Mouse (Mus musculus): Measurements from ENCODE around the gene Olfr418. TPM values are rescaled to one million over a fixed set of nuclear protein-coding genes. Genes with fewer than 3 reads are reported as not detected.
A peak's percentile ranks its signal among the peaks of the same experiment; 100 is the strongest.
"Not testable (repeated sequence)": the region's sequence is repeated elsewhere in the genome, so short reads cannot be mapped to it uniquely, and the experiment has no call there.

Olfr418 gene
- polyA plus RNA-seq (2016; fragmentation: Nextera tagmentation; extraction: Ambion mirVana), result not detected in 2 replicates

- Histone ChIP-seq H3K4me1 (no peaks in the 10 kb centered on the region), H3K27ac (no peak within 1 kb of the TSS)
- no peak for ATAC-seq (ENCODE audit: low FRiP score, low read depth)
These were observed at the start of gene Olfr418 for GRCm38 (mm10) chr1:173265701-173266100. Gene Olfr418 (plus strand): TSS chr1:173266001.

DNA sequence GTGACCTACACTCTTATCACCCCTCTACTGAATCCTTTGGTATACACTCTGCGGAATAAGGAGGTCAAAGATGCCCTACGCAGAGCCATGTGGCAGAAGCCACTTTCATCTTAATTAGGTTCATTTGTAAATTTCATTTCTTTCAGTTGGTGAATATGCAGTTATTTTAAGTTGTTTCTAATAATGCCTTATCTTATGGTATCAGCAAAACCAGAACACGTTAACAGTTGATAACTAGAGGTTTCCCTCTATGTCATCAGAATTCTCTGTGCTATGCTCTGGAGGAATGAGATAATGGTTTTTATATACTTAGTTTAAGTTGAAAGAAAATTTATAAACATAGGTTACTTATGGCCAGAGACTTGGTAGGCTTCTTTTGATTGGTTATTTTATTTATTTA, 49.3 kb upstream of the Olfr418 start:
- ATAC-seq (ENCODE audit: low FRiP score, low read depth), result no peak
- no peaks in the 10 kb centered on the region for H3K27me3 ChIP-seq (replicated peaks)
- 90% methylated on average over 3 of the region's 3 CpGs for WGBS
- H3K36me3 ChIP-seq, result no peaks in the 10 kb centered on the region
- H3K27ac ChIP-seq, result no peak overlapping the region
- no peak overlapping the region for H3K4me2 ChIP-seq (replicated peaks)
- no peak overlapping the region for H3K4me3 ChIP-seq
- no peaks in the 10 kb centered on the region for H3K9me3 ChIP-seq
- no peak overlapping the region for H3K9ac ChIP-seq
- no peaks in the 10 kb centered on the region for H3K4me1 ChIP-seq

More at GRCm38 (mm10) chr1:173265701-173266100, at the start of gene Olfr418:
- Histone ChIP-seq H3K9ac (no peak within 1 kb of the TSS), H3K27me3 (replicated peaks) (no peaks in the 10 kb centered on the region), H3K4me3 (no peak within 1 kb of the TSS), H3K4me2 (replicated peaks) (no peak within 1 kb of the TSS), H3K36me3 (no peaks in the 10 kb centered on the region), H3K9me3 (no peaks in the 10 kb centered on the region)

DNA sequence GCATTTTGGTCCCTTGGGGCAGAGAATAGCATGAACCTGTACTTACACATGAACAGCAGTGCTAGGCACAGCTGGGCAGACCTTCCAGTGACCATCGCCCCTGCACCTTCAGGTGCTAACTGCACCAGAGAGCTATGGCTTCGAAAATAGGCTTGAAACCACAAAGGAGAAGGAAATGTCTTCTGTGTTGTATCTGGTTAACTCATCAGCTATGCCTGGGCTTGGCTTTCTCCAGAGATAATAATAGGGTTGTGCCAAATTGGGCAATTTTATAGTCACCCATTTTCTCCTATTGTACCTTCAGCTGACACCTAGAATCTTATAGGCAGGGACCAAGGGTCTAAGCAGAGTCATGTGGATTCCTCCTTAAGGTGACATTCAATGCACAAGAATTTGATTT, 38.7 kb upstream of the Olfr418 start, which contains the start of gene Fcer1a:
Gene Fcer1a, minus strand, starts transcription at position 134 of the 400 bp plus-strand sequence.
- no peak within 1 kb of the TSS for H3K4me2 ChIP-seq (replicated peaks)
- H3K9me3 ChIP-seq, result no peaks in the 10 kb centered on the region
- H3K27ac ChIP-seq, result no peak within 1 kb of the TSS
- H3K4me1 ChIP-seq, result no peaks in the 10 kb centered on the region
- 91% methylated on average over 2 of the region's 2 CpGs for WGBS
- ATAC-seq (ENCODE audit: low FRiP score, low read depth), result no peak
- H3K9ac ChIP-seq, result no peak within 1 kb of the TSS
- H3K36me3 ChIP-seq, result no peaks in the 10 kb centered on the region
- no peaks in the 10 kb centered on the region for H3K27me3 ChIP-seq (replicated peaks)
- no peak within 1 kb of the TSS for H3K4me3 ChIP-seq

DNA sequence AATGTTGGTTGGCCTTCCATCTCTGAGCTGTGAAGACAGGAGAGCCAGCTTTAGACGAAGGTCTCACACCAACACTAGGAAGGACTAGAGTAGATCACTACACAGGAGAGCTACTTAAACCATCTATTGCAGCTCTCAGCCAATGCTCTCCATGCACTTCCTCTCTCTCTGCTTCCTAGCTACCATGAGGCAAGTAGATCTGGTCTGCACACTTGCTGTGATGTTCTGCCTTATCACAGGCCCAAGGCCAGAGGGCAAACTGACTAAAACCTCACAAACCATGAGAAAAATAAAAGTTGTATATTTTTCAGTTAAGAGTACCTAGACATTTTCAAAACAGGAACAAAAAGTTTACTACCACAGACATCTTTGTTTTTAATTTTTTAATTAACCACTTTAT, 28.8 kb upstream of the Olfr418 start:
- not testable (repeated sequence) for H3K4me2 ChIP-seq (replicated peaks); H3K9ac ChIP-seq; ATAC-seq (ENCODE audit: low FRiP score, low read depth); H3K4me3 ChIP-seq; H3K4me1 ChIP-seq; H3K27ac ChIP-seq; H3K36me3 ChIP-seq; H3K27me3 ChIP-seq (replicated peaks); H3K9me3 ChIP-seq
- WGBS, result 94% methylated on average over 1 of the region's 1 CpGs

DNA sequence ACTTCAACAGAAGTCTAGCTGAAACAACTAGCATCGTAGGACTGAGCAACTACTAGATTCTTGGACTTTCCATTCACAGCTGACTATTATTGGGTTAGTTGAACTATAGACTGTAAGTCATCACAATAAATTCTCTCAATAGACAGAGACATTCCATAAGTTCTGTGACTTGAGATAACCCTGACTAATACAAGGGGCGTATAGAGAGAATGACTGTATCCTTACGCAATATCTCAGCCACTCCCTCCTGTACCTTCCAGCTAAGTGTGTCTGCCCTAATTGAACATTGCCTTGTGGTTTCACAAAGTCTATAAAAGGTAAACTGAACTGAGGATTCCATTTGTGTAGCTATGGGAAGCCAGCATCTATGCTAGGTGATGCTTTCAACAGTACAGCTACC, 15.9 kb upstream of the Olfr418 start:
- Histone ChIP-seq H3K9ac (no peak overlapping the region), H3K4me1 (no peaks in the 10 kb centered on the region), H3K9me3 (no peaks in the 10 kb centered on the region), H3K4me2 (replicated peaks) (no peak overlapping the region), H3K27me3 (replicated peaks) (no peaks in the 10 kb centered on the region), H3K27ac (no peak overlapping the region), H3K36me3 (no peaks in the 10 kb centered on the region), H3K4me3 (no peak overlapping the region)
- ATAC-seq (ENCODE audit: low FRiP score, low read depth), result no peak
- 95% methylated on average over 3 of the region's 3 CpGs for WGBS

DNA sequence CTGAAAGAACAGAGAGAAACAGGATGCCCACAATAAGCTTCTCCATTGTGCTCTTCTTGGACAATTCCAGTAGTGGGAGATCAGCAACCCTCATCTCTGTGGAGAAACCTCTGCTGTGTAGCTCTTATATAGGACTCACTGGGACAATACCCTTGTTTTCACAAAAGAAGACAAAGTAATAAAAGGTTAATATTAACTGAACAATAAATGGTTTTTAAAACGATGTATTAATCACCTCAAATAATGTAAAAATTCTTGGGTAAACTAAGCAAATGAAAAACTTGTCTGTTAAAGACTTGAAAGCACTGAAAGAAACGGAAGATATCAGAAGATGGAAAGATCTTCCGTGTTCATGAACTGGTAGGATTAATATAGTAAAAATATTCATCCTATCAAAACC, 11.9 kb downstream of the Olfr418 start, which contains the start of gene Mptx2:
Gene Mptx2, minus strand, starts transcription at position 101 of the 400 bp plus-strand sequence.
- Histone ChIP-seq H3K36me3 (no peaks in the 10 kb centered on the region), H3K4me3 (no peak within 1 kb of the TSS), H3K9ac (no peak within 1 kb of the TSS), H3K27ac (no peak within 1 kb of the TSS), H3K9me3 (no peaks in the 10 kb centered on the region), H3K4me2 (replicated peaks) (no peak within 1 kb of the TSS), H3K27me3 (replicated peaks) (no peaks in the 10 kb centered on the region), H3K4me1 (no peaks in the 10 kb centered on the region)
- no peak for ATAC-seq (ENCODE audit: low FRiP score, low read depth)
- 78% methylated on average over 3 of the region's 3 CpGs for WGBS

GRCm38 (mm10) chr1:173302795-173303194, 37.0 kb downstream of the Olfr418 start:
- not testable (repeated sequence) for H3K36me3 ChIP-seq
- 60% methylated on average over 3 of the region's 3 CpGs for WGBS

DNA sequence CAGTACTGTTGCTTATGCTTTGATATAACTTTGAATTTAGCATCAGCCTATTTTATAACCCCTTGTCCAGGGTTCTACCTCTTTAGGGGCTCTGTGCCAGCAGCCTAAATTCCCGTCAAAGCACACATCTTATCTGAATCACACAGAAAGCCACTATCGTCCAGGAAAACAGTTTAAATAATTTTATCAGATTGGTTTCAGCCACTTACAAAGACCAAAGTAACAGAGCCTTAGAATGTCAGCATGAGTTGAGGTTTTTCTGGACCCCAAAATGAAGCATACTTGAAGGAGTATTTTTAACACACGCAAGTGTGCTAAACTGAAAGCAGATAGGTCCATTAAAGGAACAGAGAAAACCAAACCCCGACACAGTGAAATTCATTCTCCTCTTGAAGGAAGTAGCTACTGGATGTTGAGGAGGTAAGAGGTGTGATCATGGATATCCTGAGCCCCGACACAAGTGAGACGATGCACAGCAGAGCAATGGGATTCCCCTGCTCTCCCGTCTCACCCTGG, 47.8 kb downstream of the Olfr418 start:
- H3K9ac ChIP-seq; ATAC-seq (ENCODE audit: low FRiP score, low read depth); H3K4me2 ChIP-seq (replicated peaks); H3K36me3 ChIP-seq; H3K9me3 ChIP-seq; H3K27ac ChIP-seq; H3K27me3 ChIP-seq (replicated peaks); H3K4me3 ChIP-seq; H3K4me1 ChIP-seq: not testable (repeated sequence)
- 90% methylated on average over 7 of the region's 7 CpGs for WGBS

More at GRCm38 (mm10) chr1:173302795-173303194, 37.0 kb downstream of the Olfr418 start:
- not testable (repeated sequence) for H3K9me3 ChIP-seq; H3K4me3 ChIP-seq; H3K4me1 ChIP-seq; H3K27me3 ChIP-seq (replicated peaks); H3K4me2 ChIP-seq (replicated peaks); H3K9ac ChIP-seq; H3K27ac ChIP-seq; ATAC-seq (ENCODE audit: low FRiP score, low read depth)

DNA sequence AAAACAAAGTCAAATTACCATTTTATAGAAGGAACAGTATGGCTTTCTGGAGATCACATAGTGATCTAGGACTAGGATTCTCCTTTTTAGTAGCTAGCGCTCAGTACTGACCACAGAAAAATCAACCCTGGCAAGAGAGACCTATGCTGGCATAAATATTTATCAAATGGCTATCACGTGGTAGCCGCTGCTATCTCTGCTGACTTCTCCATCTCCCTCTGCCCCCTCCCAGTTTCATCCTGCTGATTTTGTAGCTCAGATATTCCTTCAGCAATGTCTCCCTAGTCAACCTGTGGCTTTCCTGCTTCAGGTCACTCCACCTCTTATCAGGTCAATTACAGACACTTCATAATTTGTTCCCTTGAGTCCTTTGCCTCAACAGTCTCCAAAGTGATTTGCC, 49.9 kb downstream of the Olfr418 start:
- WGBS, result 96% methylated on average over 3 of the region's 3 CpGs

DNA sequence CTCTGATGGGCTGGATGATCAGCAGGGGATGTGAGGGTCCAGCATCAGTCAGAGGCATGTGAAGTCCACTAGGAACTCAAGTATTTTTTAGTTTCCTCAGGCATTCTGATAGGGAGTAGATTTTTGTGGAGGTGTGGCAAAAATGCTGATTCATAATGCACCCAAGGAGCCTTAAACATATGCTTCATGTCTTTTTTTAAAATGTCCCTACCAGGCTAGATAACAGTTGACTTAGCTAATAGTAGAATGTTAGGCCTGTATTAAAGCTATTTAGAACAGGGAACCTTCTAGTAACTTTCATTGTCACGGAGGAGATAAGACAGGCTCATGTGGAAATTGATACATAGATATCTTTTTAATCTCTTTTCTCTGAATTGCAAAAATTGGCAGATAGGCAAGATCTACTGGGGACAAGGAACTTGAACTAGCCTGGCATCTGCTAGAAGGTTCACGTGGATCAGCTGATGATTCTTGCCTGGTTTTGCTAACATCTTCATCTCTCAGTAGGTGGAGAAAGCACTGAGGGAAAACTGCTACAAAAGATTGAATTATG, 52.2 kb downstream of the Olfr418 start:
- H3K4me3 ChIP-seq, result no peak overlapping the region
- WGBS, result 92% methylated on average over 2 of the region's 2 CpGs
- H3K36me3 ChIP-seq, result no peaks in the 10 kb centered on the region
- H3K4me1 ChIP-seq, result peaks cover 6% of the 10 kb centered on the region; the same call in 1 of the 2 replicates
- H3K27ac ChIP-seq, result no peak overlapping the region
- ATAC-seq (ENCODE audit: low FRiP score, low read depth), result no peak
- H3K9me3 ChIP-seq, result no peaks in the 10 kb centered on the region
- H3K9ac ChIP-seq, result no peak overlapping the region
- no peaks in the 10 kb centered on the region for H3K27me3 ChIP-seq (replicated peaks)
- no peak overlapping the region for H3K4me2 ChIP-seq (replicated peaks)

More for the DNA sequence above, 49.9 kb downstream of the Olfr418 start:
- H3K9me3 ChIP-seq, result no peaks in the 10 kb centered on the region
- H3K4me1 ChIP-seq, result no peaks in the 10 kb centered on the region
- H3K9ac ChIP-seq, result no peak overlapping the region
- H3K36me3 ChIP-seq, result no peaks in the 10 kb centered on the region
- H3K27ac ChIP-seq, result no peak overlapping the region
- no peak overlapping the region for H3K4me3 ChIP-seq
- no peak for ATAC-seq (ENCODE audit: low FRiP score, low read depth)
- H3K27me3 ChIP-seq (replicated peaks), result no peaks in the 10 kb centered on the region
- no peak overlapping the region for H3K4me2 ChIP-seq (replicated peaks)

GRCm38 (mm10) chr1:173321593-173322248, 55.9 kb downstream of the Olfr418 start:
- Histone ChIP-seq H3K36me3 (no peaks in the 10 kb centered on the region), H3K27ac (no peak overlapping the region), H3K4me1 (peaks cover 6% of the 10 kb centered on the region; the same call in 1 of the 2 replicates), H3K4me2 (replicated peaks) (no peak overlapping the region), H3K9ac (no peak overlapping the region), H3K27me3 (replicated peaks) (no peaks in the 10 kb centered on the region), H3K4me3 (no peak overlapping the region), H3K9me3 (no peaks in the 10 kb centered on the region)
- ATAC-seq (ENCODE audit: low FRiP score, low read depth), result peak; percentile 59; the same call in 1 of the 2 replicates
- WGBS, result 42% methylated on average over 8 of the region's 8 CpGs

DNA sequence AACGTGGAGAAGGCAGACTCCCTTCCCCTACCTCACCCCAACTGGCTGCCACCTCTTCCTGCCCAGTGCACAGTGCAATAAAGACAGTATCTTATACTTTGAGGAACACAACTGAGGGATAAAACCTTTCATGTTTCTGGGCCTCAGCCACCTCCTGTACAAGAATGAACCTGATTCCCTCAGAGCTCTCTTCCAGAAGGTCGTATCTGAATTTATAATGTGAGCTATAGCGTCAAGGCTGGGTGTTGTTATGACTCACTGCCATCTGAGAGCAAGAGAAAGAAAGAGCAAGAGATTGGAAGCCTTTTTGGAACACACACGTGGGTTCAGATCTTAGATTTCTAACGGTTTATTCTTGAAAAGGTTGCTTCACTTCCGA, 56.4 kb downstream of the Olfr418 start:
- 67% methylated on average over 6 of the region's 6 CpGs for WGBS
- Histone ChIP-seq H3K4me2 (replicated peaks) (no peak overlapping the region), H3K9ac (no peak overlapping the region), H3K27me3 (replicated peaks) (no peaks in the 10 kb centered on the region), H3K27ac (no peak overlapping the region), H3K4me3 (no peak overlapping the region), H3K4me1 (peaks cover 6% of the 10 kb centered on the region; the same call in 1 of the 2 replicates), H3K9me3 (no peaks in the 10 kb centered on the region), H3K36me3 (no peaks in the 10 kb centered on the region)
- no peak for ATAC-seq (ENCODE audit: low FRiP score, low read depth)

Data from neural tube, embryonic 12.5 days (tissue).